Mouse (Mus musculus): ENCODE measurements around the gene Knstrn.

DNA sequence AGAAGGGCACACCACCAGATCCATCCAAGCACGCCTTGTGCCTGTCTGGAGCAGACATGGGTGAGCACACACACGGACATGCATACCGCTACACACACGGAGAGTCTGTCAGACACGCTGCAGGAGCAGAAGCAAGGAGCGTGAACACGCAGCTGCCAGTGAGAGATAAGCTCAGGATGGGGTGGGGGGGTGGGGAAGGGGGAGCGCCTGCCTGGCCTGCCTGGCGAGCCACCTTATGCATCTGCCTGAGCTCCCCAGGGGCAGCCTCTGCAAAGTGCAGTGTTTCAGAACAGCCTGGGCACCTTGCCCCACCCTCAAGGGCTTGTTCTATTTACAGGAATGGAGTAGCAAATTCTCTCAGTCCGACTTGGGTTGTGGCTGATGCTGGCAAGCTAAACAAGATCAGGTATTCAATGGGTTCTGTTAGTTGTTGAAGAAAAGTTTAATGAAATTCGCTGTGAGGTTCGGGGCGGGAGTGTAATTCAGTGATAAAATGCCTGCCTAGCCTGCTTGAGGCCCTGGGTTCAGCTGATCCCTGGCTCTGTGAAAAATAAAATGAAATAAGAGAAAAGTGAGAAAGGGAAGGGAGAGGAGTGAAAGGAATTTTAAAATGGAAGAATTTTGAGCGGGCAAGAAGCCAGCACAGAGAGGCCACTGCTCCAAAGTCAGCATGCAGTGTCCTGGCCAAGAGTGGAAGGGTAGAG lies 74.2 kb downstream of the Knstrn start:
- TF ChIP-seq CTCF (IDR thresholded peaks at IDR 0.05; ENCODE audit: low read depth) (no peak), EP300 (optimal IDR thresholded peaks at IDR 0.05) (no peak)

Measured in stomach, postnatal 0 days (tissue).